Mouse (Mus musculus): ENCODE data around the gene Crbn.

DNA sequence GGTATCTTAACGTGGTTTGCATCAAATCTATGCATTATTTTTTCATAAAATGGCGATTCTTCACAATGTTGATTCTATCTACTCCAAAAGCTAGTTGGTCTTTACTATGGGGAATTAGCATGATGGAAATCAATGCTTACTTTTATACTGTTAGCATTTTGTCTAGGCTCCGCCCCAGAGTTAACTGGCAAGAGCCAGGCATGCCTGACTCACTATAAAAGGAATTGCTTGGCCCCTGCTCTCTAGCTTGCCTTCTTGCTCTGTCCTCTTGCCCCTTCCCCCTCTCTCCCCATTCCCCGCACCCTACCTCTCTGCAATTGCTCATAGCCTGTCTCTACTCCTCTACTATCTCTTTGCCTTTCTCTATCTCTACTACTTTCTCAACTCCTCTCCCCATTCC, 33.1 kb downstream of the Crbn start:
- TF ChIP-seq ZC3H11A (IDR thresholded peaks at IDR 0.05; ENCODE audit: borderline replicate concordance, low read depth, low read length) (no peak), HCFC1 (IDR thresholded peaks at IDR 0.05; ENCODE audit: borderline replicate concordance, insufficient read depth, low read length) (no peak)

Measured in ES-E14 (cell line).